Mouse (Mus musculus): ENCODE results near the gene Sctr.

Gene Sctr

DNA sequence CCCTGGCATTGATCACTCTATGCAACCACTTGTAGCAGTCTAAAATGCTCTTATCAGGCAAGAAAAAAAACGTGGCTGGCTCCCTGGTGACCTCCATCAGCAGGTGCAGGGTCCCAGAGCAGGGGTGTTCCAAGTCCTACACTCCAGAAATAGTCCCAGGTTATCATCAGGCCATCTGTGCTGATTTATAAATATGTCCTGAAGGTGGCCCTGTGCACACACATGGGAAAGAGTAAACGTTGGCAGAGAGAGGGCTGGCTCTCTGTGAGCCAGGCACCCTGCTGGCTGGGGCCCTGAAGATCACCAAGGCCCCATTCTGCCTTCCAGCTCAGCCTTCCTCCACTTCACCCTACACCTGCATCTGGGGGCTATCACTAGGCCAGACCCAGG lies 18.4 kb downstream of the Sctr start:
- DNase-seq (ENCODE audit: extremely low read depth, low read depth, low spot score): no peak

DNA sequence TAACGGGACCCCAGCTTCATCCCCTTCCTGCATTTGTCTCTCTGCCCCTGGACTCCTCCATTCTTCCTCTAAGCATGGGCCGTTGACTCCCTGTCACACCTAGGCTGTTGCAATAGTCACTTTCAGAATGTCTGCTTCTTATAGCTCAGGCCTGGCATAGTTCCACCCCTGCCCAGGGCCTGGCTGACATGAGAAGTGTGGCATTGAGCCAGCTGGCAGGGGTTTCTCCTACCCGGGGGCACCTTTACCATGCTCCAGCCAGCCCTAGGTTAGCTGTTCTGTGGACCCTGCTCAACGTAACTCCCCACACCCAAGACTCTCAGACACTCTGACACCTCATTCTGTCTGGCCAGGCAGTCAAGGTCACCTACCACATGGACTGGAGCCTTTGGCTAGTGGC lies 21.0 kb downstream of the Sctr start:
- DNase-seq (ENCODE audit: extremely low read depth, low read depth, low spot score): no peak

DNA sequence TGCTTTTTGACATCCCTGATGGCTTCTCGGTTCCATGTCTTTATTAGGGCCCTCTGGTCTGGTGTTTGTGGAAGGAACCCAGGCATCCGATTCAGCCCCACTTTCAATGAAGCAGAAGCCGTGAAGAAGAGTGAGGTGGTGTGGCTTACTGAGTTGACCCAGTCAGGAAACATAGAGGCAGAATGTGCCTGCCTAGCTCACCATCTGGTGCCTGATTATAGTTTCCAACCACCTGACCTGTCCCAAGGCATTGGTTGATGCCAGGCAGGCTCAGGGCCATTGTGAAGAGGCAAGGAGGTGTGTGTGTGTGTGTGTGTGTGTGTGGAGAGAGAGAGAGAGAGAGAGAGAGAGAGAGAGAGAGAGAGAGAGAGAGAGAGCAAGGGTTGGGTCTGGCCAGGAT lies 23.8 kb downstream of the Sctr start:
- no peak for DNase-seq (ENCODE audit: extremely low read depth, low read depth, low spot score)

DNA sequence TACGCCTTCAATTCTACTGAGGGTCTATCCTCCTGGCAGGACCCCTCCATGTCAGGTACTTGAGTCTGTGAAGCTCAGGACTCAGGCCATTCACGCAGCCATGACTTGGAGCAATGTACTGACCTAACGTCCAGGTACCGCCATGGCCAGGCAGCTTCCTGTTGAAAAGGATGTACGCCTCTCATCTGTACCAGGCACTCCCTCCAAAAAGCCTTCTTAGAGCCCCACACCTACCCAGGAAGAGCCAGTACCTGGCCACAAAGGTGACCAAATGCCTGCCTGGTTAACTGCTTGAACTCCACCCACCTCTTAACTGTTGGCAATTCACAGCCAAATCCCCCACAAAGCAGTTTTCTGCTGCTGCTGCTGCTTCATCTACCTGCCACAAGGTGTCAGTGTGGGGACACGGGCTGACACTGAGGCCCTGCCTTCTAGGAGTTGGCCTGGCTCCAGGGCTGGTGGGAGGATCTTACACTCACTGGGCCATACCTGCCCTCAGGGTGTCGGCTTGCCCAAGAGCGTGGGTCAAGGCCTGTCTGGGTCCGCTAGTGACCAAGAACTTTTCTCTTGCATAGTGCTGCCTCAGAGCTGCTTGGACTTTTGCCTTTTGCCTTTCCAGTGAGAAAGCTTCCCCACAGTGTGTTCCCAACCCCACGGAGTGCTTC lies 26.2 kb downstream of the Sctr start:
- DNase-seq (ENCODE audit: extremely low read depth, low read depth, low spot score): no peak

DNA sequence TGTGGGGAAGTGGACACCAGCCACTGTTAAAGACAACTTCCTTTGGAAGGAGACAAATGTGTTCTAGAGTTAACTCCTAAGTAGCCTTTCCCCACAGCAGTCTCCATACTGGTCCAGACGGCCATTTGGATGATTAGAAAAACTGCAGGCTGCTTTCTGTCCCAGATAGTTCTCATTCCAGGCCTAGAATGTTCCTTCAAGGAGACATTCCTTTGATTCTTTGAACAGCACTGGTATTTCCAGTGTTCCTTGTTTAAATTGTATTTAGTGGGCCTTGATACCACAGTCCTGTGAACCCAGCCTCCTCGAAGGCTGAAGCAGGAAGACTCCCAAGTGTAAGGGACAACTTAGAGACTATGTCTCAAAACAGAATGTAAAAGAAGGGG lies 26.8 kb downstream of the Sctr start:
- DNase-seq (ENCODE audit: extremely low read depth, low read depth, low spot score): no peak

DNA sequence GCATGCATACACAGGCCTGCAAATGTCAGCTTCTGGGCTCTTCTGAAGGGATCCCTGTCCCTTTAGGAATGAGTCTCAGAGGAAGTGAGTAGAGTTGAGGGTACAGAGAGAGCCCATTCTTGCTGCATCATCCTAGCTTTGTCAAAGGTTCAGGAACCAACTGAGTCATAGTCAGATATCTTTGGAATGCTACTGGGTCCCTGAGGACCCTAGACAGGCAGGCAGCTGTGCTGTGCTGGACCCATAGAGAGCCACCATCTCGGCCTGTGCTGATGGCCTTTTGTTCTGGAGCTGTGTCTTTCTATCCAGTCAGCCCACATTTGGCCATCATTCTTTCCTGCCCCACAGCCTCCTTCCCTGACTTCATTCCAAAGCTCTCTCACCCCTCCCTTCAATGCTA lies 28.1 kb downstream of the Sctr start:
- no peak for DNase-seq (ENCODE audit: extremely low read depth, low read depth, low spot score)

DNA sequence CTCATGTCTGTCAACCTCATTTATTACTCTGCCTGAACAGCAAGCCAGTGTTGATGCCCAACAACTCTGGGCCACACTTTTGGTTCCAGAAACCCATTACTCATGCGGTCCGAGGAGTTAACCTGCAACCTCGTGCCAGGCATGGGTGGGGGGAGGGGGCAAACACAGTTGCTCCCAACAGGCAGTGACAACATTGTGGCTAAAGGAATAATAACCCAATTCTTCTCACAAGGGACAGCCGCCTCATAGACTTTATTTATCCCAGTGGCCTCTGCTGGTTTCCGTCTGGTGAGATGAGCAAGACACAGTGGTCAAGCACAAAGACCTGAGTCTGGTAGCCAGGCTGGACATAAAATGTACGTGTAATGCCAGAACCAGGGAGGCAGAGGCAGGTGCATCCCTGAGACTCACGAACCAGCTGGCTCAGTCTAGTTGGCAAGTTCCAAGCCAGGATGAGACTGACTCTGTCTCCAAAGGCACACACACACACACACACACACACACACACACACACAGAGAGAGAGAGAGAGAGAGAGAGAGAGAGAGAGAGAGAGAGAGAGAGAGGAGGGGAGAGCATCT lies 28.9 kb downstream of the Sctr start:
- no peak for DNase-seq (ENCODE audit: extremely low read depth, low read depth, low spot score)

DNA sequence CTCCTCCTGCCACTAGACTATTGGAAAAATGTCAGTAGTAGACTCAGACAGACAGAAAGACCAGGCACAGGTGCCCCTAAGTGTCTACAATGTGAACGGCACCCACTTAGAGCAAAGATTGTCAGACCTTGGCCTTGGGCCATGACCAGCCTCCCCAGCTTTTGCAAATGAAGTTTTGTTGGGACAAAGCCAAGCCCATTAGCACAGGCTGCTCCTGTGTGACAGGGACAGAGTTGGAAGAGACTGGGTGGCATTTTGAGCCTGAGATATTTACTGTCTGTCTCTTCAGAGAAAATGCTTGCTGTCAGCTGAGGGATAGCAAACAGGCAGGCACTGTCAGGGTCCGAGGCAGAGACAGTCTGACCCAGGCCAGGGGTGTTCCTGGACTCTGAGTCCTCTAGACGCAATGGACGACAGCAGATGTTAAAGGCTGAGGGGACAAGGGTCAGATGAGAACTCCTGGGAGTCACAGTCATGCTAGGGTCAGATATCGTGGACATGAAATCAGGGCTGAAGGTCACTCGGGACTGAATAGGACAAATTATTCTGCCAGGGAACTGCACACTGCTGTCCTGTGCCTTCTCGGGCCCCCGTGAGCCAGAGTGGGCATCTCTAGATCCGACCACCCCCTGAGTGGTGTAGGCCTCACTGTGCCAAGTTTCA lies 30.5 kb downstream of the Sctr start:
- DNase-seq (ENCODE audit: extremely low read depth, low read depth, low spot score): no peak

DNA sequence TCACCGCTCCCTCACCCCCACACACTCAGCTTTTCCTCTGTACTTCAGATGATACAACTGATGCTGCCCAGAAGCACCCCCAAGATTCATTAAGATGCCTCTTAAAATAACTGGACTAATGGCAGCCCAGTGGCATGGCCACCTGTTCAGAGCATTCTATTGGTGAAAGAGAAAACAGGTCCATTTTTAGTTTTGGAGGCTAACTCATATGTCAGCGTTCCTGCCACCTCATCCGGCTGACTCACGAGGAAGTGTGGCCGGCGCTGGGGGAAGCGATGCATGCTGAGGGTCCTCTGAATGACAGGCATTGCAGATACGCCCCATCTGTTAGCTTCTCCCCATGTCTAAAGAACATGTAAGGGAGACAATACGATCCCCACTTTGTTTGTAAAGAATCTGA lies 31.9 kb downstream of the Sctr start:
- DNase-seq (ENCODE audit: extremely low read depth, low read depth, low spot score): no peak

DNA sequence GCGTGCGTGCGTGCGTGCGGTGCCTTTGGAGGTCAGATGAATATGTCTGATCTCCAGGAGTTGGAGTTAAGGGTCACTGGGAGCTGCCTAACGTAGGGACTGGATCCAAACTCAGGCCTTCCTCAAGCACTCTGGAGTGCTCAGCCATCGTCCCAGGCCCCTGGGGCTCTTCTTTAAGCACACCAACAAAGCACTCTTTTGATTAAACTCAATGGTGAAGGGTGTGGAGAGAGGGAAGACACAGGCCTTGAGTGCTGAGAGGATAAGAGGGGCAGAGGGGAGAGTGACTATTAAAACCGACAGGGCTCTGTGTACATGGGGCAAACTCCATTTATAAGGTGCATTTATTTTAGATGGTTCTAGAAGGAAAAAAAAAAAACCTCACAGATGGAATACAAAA lies 35.7 kb downstream of the Sctr start:
- DNase-seq (ENCODE audit: extremely low read depth, low read depth, low spot score): no peak

DNA sequence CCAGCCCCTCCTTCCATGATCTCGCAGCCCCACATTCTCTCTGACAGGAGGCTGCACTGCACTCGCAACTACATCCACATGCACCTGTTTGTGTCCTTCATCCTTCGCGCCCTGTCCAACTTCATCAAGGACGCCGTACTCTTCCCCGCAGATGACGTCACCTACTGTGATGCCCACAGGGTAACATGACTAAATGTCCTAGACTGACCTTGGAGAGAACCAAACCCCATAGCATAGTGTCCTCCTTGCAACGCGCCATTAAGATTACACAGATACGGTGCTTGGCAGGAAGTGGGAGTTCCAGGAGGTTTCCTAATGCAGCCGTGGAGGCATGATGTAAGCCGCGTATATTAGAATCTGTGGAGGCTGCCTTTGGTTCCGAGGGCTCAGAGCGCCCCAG lies 37.9 kb downstream of the Sctr start:
- no peak for DNase-seq (ENCODE audit: extremely low read depth, low read depth, low spot score)

DNA sequence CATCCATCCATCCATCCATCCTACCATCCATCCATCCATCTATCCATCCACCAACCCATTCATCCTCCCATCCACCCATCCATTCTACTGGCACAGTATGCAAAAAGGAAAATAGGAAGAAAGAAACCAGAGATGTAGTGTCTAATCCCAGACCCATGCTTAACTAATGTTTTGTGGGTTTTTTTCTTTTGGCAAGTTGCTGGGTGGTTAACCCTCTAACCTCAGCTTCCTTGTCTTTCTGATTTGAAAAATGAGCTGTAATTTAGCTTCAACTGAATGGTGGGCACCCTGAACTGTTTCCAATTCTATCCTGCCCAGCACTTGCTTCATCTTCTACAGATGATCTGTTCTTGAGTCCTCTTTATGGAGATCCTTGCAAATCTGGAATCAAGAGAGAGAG lies 40.6 kb downstream of the Sctr start:
- no peak for DNase-seq (ENCODE audit: extremely low read depth, low read depth, low spot score)

DNA sequence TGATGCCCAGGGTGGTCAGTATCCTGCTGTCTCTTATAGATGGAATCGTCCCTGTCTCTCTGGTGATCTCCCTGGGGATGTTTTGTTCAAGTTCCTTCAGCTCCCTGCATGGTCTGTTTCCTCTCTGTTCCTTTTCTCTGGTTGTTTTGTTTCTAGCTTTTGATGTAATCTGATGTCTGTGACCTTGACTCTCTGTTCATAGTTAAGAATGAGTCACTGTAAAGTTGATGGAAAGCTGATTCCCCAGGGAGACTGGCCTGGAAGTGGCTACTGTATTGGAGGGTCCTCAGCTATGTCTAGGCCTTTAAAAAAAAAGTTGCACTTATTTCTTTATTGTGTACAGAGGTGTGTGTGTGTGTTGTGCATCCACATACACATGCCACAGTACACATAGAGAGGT lies 44.4 kb downstream of the Sctr start:
- no peak for DNase-seq (ENCODE audit: extremely low read depth, low read depth, low spot score)

DNA sequence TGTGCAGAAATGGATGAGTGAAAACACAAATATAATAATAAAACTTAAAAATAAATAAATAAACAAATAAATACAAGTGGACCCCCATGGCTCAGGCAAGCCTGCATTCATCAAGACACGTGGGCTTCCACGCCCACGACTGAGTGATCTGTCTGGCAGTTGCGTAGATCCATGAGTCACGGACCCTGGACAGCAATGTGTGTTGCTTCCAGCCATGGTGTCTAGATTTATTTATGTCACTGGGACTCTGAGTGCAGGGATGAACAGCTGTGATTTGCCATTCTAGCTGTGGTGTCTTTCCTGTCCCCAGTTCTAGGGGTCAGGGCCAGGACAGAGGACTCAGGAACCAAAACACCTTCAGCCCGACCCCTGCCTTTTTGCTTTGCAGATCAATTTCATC lies 48.3 kb downstream of the Sctr start:
- no peak for DNase-seq (ENCODE audit: extremely low read depth, low read depth, low spot score)

DNA sequence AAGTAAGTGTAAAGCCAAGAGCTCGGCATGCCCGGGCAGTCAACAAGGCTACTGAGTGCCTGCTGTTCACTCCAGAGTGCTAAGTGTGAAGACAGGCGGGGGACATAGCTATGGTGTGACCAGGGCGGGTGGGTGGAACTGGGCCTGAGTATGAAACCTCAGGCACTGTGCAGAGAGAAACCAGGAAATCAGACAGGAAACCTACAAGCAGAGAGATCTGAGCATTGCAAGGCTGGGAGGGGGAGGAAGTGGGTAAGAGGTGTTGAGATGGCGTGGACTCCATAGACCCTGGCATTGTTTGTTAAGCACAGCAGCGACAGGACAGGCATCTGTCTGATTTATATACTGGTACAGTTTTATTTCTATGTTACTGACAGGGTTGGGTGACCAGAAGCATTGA lies 48.8 kb downstream of the Sctr start:
- no peak for DNase-seq (ENCODE audit: extremely low read depth, low read depth, low spot score)

DNA sequence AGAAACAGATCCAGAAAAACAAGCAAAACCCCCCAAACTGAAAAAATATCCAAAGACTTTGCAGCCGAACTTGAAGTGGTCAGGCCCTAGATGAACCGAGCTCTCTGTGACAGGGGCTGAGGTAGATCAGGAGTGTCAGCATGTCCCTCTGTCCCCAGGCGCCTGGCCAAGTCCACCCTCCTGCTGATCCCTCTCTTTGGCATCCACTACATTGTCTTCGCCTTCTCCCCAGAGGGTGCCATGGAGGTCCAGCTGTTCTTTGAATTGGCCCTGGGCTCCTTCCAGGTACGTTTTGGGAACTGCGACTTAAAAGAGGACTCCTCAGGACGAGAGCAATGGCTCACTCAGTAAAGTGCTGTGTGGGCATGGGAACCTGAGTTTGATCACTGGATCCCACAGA lies 49.5 kb downstream of the Sctr start:
- DNase-seq (ENCODE audit: extremely low read depth, low read depth, low spot score): no peak

DNA sequence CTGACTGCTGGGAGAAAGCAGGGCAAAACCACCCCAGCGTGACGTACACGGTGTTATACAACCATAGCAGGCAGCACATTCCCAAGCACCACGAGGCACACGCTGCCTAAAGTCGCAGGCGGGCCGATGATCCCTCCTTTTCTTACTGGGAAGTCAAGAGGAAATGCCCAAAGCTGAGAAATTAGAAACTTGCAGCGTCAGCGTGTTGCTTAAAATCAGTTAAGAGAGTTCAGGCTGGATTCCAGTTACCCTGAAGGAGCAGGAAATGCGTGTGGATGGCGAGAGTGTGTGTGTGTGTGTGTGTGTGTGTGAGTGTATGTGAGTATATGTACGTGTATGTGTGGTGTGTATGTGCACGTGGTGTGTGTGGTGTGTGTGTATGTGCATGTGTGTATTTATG lies 50.4 kb downstream of the Sctr start:
- peak; percentile 23 for DNase-seq (ENCODE audit: extremely low read depth, low read depth, low spot score)

DNA sequence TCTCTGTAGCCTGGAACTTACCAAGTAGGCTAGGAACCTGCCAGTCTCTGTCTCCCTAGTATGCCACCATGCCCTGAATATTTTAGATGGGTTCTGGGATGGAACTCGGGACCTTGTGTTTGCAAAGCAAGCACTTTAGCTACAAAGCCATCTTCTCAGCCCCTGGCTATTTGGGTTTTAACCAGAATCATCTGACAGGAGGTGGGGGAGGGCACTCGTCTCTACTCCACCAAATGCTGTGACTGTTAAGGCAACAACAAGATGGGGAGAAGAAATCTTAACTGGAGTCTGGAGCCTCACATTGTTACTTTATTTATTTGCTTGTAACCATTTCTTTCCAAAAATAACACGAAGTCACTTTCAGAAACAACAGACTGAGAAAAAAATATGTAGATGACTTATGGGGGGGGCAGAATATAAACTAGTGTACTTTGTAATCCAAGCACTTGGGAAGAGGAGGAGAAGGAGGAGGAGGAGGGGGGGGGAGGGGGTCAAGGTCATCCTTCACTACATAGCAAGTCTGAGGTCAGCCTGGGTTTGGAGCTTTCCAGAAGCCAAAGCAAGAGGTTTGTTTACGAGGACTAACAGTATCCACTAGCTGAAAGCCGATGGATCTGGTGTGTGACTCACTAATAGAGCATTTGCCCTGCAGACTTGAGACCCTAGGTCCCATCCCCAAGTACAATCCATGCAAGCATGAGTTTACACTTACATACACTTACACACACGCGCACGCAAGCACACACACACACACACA lies 51.2 kb downstream of the Sctr start:
- no peak for DNase-seq (ENCODE audit: extremely low read depth, low read depth, low spot score)

DNA sequence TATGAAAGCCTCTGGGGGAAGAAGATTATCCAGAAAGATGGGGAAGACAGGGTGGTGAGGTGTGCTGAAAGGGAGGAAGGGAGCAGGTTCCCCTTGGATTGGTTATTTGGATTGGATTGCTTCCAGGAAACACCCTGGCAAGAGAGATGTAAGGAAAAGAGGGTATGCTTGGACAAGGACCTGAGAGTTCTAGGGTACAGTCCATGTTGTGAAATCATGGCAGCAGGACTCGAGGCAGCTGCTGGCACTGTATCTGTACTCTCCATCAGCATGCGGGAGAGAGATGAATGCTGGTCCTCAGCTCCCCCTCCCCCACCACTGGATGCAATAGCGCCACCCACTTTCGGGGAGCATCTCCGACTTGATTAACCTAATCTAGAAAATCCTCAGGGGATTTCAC lies 54.0 kb downstream of the Sctr start:
- DNase-seq (ENCODE audit: extremely low read depth, low read depth, low spot score): no peak

DNA sequence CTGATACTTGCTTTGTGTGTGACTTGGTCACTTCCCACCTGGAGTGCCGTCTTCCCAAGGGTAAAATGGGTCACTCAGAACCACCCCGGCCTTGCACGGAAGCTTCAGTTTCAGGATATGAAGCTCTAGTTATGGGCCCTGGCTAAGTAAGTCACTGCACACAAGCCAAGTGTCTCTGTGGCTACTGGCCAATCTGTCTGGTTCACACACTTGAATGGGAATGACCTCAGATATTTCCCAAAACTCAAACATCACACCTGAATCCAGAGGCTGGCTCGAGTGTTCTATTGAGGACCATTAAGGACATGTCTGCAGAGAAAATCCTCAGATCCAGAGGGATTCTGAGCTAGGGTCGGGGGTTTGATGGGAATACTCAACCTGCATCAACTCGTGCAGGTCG lies 55.5 kb downstream of the Sctr start:
- no peak for DNase-seq (ENCODE audit: extremely low read depth, low read depth, low spot score)

DNA sequence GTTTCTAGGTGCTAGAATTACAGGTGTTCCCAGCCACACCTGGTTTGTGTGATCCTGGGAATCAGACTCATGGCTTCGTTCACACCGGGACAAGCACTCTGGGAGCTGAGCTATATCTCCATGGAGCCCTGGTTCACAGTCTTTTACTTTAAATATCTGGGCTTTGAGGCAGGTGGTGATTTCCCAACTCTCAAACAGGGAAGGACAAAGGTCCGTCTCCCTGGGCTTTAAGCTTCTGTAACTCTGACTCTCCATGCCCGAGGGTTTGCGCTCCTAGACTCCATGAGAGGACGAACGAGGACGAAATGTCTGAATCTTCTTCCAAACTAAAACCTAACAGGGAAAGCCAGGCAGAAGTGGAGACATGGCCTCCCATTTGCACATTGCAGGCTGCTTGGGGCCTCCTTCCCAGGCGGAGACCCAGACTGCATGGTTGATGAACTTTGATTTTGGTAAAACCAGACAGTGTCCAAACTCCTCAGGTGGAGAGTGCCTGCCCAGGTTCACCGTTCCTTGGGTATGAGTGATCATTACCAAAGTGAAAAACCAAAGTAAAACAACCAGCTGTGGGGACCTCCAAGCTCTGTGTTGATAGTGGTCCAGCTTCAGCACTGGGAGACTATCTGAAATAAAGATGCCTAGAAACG lies 57.5 kb downstream of the Sctr start:
- DNase-seq (ENCODE audit: extremely low read depth, low read depth, low spot score): no peak

DNA sequence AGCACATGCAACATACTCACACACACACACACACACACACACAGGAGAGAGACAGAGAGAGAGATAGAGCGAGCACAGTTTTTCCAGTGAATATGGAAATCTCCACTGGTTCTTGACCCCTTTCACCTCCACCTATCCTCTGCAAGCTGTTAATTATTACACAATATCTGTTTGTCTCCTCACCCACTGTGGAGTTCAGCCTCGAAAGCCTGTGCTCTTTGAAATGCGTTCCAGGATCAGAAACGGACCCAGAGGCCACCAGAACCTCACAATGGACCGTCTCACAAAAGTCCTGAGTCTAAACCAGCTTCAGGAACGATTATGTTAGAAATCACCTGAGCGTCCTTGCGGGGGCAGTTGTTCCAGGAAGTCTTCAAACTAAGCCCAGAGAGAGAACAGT lies 59.5 kb downstream of the Sctr start:
- DNase-seq (ENCODE audit: extremely low read depth, low read depth, low spot score): no peak
